Mouse (Mus musculus) embryonic facial prominence, embryonic 13.5 days (tissue): ENCODE results near the gene Tspan10. TPM values are rescaled to one million over a fixed set of nuclear protein-coding genes. Genes with fewer than 3 reads are reported as not detected.

Source experiments
- polyA plus RNA-seq: library from polyadenylated mRNA; unstranded; fragments of >200 nt; fragmentation: Nextera tagmentation; extraction: Ambion mirVana; gene quantifications from 2 replicates; pipeline ENCODE4 v1.2.1, GENCODE M21; 2015

The Tspan10 gene
- polyA plus RNA-seq, 1 experiment from 2014 or later, result 0.35 TPM

Other genes starting within 250 kb of the Tspan10 start
- 13.1 and 13.9 TPM in 2 replicates for gene Bahcc1, start 209.7 kb upstream of the Tspan10 start, polyA plus RNA-seq
- 2,524 and 2,741 TPM in 2 replicates for gene Actg1, start 94.1 kb upstream of the Tspan10 start, polyA plus RNA-seq
- gene Fscn2, start 81.1 kb upstream of the Tspan10 start, polyA plus RNA-seq, result 0.25 and 1.1 TPM in 2 replicates
- gene Faap100, start 63.9 kb upstream of the Tspan10 start, polyA plus RNA-seq, result 38.6 and 43.7 TPM in 2 replicates
- 34.7 and 37.4 TPM in 2 replicates for gene Nploc4, start 4.9 kb upstream of the Tspan10 start, polyA plus RNA-seq
- gene Pde6g, start 10.9 kb downstream of the Tspan10 start, polyA plus RNA-seq, result 0.29 TPM in 1 of 2 replicates, not detected in the other
- gene Oxld1, start 15.4 kb downstream of the Tspan10 start, polyA plus RNA-seq, result 15.8 TPM in 2 replicates
- 39.8 and 45.0 TPM in 2 replicates for gene Ccdc137, start 15.5 kb downstream of the Tspan10 start, polyA plus RNA-seq
- gene Arl16, start 25.0 kb downstream of the Tspan10 start, polyA plus RNA-seq, result 59.6 and 63.6 TPM in 2 replicates
- gene Mrpl12, start 42.0 kb downstream of the Tspan10 start, polyA plus RNA-seq, result 134 and 138 TPM in 2 replicates
- gene Slc25a10, start 49.2 kb downstream of the Tspan10 start, polyA plus RNA-seq, result 50.1 and 54.3 TPM in 2 replicates
- 1.3 and 1.7 TPM in 2 replicates for gene Gcgr, start 88.1 kb downstream of the Tspan10 start, polyA plus RNA-seq
- 219 and 247 TPM in 2 replicates for gene Mcrip1, start 107.1 kb downstream of the Tspan10 start, polyA plus RNA-seq
- not detected in 2 replicates for gene Ppp1r27, start 108.5 kb downstream of the Tspan10 start, polyA plus RNA-seq
- 684 and 710 TPM in 2 replicates for gene P4hb, start 130.6 kb downstream of the Tspan10 start, polyA plus RNA-seq
- 535 and 580 TPM in 2 replicates for gene Arhgdia, start 139.0 kb downstream of the Tspan10 start, polyA plus RNA-seq
- gene Alyref, start 155.7 kb downstream of the Tspan10 start, polyA plus RNA-seq, result 492 and 529 TPM in 2 replicates
- gene Anapc11, start 155.8 kb downstream of the Tspan10 start, polyA plus RNA-seq, result 219 and 222 TPM in 2 replicates
- 0.98 and 1.7 TPM in 2 replicates for gene Npb, start 165.8 kb downstream of the Tspan10 start, polyA plus RNA-seq
- 150 and 152 TPM in 2 replicates for gene Pcyt2, start 175.3 kb downstream of the Tspan10 start, polyA plus RNA-seq
- 26.6 and 30.0 TPM in 2 replicates for gene Sirt7, start 182.6 kb downstream of the Tspan10 start, polyA plus RNA-seq
- gene Mafg, start 191.0 kb downstream of the Tspan10 start, polyA plus RNA-seq, result 22.0 and 30.0 TPM in 2 replicates
- 27.7 and 34.9 TPM in 2 replicates for gene Pycr1, start 201.1 kb downstream of the Tspan10 start, polyA plus RNA-seq
- gene Myadml2, start 205.5 kb downstream of the Tspan10 start, polyA plus RNA-seq, result not detected in 2 replicates
- 4.3 and 7.2 TPM in 2 replicates for gene Notum, start 218.5 kb downstream of the Tspan10 start, polyA plus RNA-seq
- gene Aspscr1, start 230.3 kb downstream of the Tspan10 start, polyA plus RNA-seq, result 109 and 123 TPM in 2 replicates